Mouse (Mus musculus) urinary bladder, postnatal 36 days (tissue): ENCODE results near the gene Fermt2.

ENCODE experiments used
- DNase-seq, 2 experiments: peaks; one replicate each; pipeline ENCODE4 v3.0.0; 2022; ENCODE audit warnings: low spot score in 2 of 2, mixed read lengths in 1 of 2

The Fermt2 gene

GRCm38 (mm10) chr14:45438931-45439275, 91.0 kb downstream of the Fermt2 start:
- no peak for DNase-seq

GRCm38 (mm10) chr14:45438250-45438930, 91.5 kb downstream of the Fermt2 start:
- no peak for DNase-seq

GRCm38 (mm10) chr14:45434220-45434619, 95.7 kb downstream of the Fermt2 start:
- DNase-seq: no peak

- DNase-seq: no peak
Observed at GRCm38 (mm10) chr14:45432003-45432402, 97.9 kb downstream of the Fermt2 start.

- DNase-seq: no peak
Observed at GRCm38 (mm10) chr14:45430066-45430842, 99.7 kb downstream of the Fermt2 start.

- DNase-seq: no peak
Observed at GRCm38 (mm10) chr14:45423220-45423619, 106.7 kb downstream of the Fermt2 start.

GRCm38 (mm10) chr14:45422371-45422770, 107.5 kb downstream of the Fermt2 start:
- no peak for DNase-seq

- no peak for DNase-seq
Observed at GRCm38 (mm10) chr14:45419323-45419722, 110.6 kb downstream of the Fermt2 start.

GRCm38 (mm10) chr14:45418553-45418952, 111.4 kb downstream of the Fermt2 start:
- DNase-seq: no peak

GRCm38 (mm10) chr14:45416265-45416664, 113.7 kb downstream of the Fermt2 start:
- no peak for DNase-seq
